Mouse (Mus musculus) embryo, embryonic 11.5 days (tissue): ENCODE data around the gene Tanc2.

Experiments
- DNase-seq: peaks from one replicate; pipeline ENCODE4 v3.0.0-alpha.2; 2012; ENCODE audit warnings: low read depth, low spot score

Gene Tanc2

DNA sequence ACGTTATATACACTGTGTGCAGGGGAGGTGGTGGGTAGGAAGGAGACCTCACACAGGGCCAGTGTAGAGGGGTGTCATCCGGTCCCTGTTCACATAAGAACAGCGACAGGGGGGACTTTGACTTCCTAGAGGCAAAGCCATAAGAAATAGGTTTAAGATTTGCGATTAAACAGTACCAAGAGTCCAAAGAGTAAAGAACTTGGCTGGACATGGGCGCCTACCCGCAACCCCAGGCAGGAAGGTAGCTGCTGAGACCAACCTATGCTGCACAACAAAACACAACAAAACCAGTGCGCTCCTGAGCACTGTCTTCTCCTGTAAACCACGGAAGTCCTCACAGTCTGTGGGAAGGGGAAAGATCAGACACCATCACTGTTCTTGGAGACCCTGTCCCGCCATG is 362.3 kb downstream of the Tanc2 start:
- no peak for DNase-seq

DNA sequence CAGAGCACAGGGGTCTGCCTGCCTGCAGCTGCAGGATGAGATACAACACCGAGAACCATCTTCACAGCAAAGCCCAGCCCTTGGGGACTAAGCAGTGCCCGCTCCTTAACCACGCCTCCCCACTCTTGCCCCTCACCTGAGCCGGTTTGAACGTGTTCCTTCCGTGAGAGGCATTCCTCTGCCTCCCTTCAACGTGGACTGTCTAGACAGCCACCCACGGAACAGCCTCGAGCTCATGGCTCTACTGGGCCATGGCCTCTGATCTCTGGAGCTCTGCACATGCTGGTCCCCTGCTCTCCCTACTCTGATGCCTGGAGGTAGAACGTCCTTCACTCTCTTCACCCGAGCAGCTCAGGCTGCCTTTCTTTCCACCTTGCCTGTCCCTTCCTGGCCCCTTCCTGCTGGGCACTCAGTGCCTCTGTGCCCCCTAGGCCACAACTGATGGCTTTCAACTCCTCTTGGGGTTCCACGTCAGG is 363.2 kb downstream of the Tanc2 start, which contains the start of gene Cyb561:
TSS of gene Cyb561 (minus strand) at position 426 of the 476 bp plus-strand sequence.
- DNase-seq, result no peak

- no peak for DNase-seq
These were observed 363.6 kb downstream of the Tanc2 start for GRCm38 (mm10) chr11:105953402-105953801.

- DNase-seq, result no peak
These were observed 366.1 kb downstream of the Tanc2 start for GRCm38 (mm10) chr11:105955815-105956430.

DNA sequence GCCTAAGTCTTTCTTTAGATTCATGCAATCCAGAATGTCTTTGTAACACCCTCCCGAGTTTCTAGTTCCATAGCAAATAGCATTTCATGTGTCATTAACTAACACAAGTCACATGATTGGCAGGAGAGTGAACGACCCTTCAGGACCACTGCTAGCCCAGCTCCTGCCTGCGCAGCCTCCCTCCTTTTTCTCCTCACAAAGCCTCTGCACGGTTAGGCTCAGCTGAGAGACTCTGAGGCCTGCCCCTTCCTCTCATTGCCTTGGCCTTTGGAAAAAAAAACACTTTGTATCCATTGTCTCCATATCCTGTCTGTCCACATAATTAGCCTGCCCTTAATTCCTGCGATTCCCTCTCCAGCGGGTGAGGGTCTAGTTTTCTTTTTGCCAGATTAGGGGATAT is 367.7 kb downstream of the Tanc2 start:
- DNase-seq, result no peak

DNA sequence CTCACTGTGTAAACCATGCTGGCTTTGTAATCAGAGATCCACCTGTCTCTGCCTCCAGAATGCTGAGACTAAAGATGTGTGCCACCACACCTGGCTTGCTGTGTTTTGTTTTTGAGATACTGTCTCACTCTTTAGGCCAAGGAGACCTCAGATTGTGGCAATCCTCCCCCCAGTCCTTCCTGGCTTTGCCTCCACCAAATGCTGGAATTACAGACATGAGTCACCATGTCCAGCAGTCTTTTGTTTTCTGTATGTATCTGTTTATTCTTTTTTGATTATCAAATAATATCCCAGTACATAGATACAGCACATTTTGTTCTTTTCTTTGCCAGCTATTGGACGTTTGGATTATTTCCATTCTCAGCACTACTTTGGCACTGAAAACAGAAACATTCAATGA is 368.8 kb downstream of the Tanc2 start:
- DNase-seq, result no peak

- no peak for DNase-seq
These were observed 369.6 kb downstream of the Tanc2 start for GRCm38 (mm10) chr11:105959355-105959754.

GRCm38 (mm10) chr11:105964691-105965090 is 374.9 kb downstream of the Tanc2 start:
- DNase-seq, result no peak

DNA sequence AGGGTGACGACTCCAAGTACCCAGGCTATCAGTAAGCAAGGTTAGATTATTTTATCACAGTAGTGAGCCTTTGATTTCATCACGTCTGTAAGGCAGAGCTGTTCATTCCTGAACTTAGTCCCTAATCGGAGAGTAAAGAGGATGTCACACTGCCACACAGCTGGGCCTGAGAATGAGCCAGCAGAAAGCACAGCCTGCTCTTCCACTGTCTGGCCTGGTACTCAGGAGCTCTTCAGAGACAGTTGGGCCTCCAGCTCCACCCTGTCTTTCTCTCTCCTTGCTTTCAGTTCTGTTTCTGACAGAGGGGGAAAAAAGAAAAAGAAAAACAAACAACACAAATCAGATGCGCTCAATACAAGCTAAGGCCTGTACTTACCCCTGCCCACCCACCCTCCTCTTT is 376.5 kb downstream of the Tanc2 start:
- DNase-seq, result no peak

DNA sequence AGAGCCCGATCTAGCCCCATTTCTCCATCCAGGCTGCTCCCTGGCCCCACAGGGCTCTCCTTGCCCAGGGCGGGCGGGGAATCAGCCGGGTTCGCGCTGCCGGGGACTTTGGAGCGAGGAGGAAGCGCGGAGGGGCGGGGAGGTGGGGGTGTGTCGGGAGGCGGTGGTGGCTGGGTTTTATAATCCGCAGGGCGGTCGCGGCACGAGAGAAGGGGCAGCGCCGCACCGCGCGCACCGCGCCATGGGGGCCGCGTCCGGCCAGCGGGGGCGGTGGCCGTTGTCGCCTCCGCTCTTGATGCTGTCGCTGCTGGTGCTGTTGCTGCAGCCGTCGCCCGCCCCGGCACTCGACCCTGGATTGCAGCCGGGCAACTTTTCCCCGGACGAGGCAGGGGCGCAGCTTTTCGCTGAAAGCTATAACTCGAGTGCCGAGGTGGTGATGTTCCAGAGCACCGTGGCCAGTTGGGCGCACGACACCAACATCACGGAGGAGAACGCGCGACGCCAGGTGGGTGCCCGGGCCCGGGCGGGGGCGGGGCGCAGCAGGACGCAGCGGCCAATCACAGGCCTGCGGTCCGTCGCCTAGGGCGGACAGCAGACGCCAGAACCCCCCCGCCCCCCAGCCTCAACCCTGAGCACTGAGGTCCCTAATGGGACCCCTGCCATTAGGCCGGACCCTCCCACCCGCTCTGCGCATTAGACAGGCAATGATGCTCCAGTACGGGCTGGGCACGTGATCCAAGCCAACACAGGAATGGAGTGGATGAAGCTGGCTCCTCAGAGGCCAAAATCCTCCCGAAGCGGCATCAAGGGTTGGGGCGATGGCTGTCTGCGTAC is 378.2 kb downstream of the Tanc2 start, which contains the start of gene Ace:
TSS of gene Ace (plus strand) at position 205 of the 834 bp plus-strand sequence.
- no peak for DNase-seq

GRCm38 (mm10) chr11:105968948-105969347 is 379.2 kb downstream of the Tanc2 start:
- no peak for DNase-seq

- DNase-seq, result no peak
These were observed 379.7 kb downstream of the Tanc2 start for GRCm38 (mm10) chr11:105969516-105969915.

DNA sequence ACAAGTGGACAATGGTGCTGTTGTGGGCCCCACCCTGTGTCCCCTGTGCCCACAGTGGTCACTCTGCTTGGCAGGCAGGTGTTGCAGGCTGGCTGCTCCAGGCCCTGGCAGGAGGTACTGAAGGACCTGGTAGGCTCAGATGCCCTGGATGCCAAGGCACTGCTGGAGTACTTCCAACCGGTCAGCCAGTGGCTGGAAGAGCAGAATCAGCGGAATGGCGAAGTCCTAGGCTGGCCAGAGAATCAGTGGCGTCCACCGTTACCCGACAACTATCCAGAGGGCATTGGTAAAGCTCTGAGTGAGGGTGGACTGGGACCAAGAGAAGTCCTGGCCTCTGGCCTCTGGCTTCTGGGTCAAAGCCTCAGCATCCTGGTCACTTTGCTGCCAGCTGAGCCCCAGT is 384.8 kb downstream of the Tanc2 start:
- DNase-seq, result no peak

- no peak for DNase-seq
These were observed 385.3 kb downstream of the Tanc2 start for GRCm38 (mm10) chr11:105975050-105975449.

DNA sequence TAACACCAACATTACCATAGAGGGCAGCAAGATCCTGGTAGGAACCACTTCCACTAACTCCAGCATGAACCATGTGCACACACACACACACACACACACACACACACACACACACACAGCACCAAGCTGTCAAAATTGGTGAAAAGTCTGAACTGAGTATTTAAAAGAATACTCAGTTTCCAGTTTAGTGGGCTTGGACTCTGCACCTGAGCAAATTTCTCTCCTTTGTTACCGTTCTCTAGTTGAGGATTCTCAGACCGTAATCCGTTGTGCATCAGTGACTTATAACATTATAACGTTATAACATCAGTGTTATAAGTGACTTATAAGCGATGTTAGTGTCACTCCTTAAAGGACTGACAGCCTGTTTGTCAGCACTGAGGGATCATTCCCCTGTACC is 385.9 kb downstream of the Tanc2 start:
- DNase-seq, result no peak

GRCm38 (mm10) chr11:105978232-105978631 is 388.4 kb downstream of the Tanc2 start:
- DNase-seq, result no peak

DNA sequence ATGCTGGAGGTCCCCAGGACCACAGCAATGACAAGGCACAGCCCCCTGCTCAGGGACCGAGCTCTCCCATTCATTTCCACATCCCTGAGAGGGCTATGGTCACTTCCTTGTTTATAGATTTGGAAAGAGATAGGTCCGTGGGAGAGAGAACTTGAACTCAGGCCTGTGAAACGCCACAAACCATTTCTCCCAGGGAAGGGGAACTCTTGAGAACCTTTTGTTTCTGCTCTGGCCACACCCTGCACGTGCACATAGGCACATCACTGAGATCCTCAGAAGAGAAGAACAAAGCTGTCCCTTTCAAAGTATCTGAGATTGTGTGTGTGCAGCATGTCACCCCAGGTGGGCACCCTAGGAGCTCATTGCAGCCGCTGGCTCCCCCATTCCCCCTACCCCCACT is 388.8 kb downstream of the Tanc2 start:
- DNase-seq, result no peak
